Mouse (Mus musculus): ENCODE results near the gene Pla2g2c. TPM values are rescaled to one million over a fixed set of nuclear protein-coding genes. Genes with fewer than 3 reads are reported as not detected.

The Pla2g2c gene
- total RNA-seq, 1 experiment from 2014 or later = 0.24 TPM

DNA sequence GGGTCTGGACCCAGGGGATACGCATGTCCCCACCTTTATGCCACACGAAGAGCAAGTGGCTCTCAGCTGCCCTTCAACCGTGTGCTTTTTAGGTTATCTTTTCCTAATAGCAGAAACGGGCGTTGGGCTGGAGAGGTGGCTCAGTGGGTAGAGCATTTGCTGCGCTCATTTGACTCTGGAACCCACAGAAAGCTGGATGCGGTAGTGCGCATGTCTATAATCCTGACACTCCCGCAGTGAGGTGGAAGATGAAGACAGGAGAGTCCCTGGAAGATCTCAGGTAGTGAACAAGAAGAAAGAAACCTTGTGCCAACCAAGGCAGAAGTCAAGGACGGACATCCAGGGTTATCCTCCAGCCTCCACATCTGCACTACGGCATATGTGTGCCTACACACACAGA, 15.3 kb upstream of the Pla2g2c start:
- no peak for DNase-seq

DNA sequence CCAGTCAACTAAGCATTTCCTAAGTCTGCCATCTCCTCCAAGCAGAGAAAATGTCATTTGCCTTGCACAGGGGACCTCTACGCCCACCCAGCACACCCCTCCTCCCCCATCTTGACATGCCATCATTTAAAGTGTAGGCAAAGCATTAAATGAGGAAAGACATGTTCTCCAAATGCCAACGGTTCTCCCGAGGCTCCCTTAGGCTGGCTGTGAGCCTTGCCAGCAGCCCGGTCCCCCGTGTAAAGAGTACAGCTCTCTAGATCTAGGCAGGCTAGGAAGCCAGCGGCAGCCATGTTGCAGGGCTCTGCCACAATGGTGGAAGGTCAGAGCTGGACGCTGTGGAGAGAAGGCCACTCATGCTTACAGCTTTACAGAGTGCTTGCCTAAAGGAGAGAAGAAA, 14.6 kb upstream of the Pla2g2c start:
- DNase-seq = no peak

- peak; percentile 26 for DNase-seq
These were observed 14.0 kb upstream of the Pla2g2c start for GRCm38 (mm10) chr4:138710633-138711032.

DNA sequence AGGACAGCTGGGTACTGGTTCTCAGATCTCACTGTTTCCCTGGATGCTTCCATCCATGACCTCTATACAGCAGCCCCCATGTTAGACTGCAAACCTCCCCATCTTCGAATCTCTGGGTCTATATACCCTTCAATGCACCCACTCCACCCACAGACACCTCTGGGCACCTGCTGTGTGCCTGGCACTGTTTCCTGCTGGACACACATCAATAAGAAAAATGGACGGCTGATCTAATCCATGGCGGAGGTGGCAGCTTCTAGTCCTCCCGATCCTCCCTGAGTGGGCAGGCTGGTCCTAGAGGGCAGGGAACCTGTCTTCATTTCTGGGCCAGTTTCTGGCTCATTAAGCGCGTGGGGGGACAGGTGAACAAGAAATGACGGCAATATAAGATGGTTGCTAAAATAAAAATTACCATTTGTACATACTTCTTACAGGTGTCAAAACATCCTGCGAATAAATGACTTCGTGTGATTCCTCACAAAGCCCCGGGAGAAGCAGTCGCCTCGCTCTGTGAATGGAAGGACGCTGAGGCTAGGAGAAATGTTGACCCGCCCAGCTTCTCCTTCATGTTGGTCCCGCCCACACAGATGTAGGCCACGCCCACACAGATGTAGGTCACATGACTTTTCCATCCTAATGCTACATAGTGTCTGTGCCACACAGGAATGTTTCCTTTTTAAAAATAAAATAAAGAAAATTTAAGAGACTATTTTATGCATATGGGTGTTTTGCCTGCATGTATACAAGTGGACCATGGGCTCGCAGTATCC, 13.4 kb upstream of the Pla2g2c start:
- no peak for DNase-seq

- no peak for DNase-seq
These were observed 12.5 kb upstream of the Pla2g2c start for GRCm38 (mm10) chr4:138712096-138712495.

GRCm38 (mm10) chr4:138712621-138713020, 12.0 kb upstream of the Pla2g2c start:
- DNase-seq = no peak

DNA sequence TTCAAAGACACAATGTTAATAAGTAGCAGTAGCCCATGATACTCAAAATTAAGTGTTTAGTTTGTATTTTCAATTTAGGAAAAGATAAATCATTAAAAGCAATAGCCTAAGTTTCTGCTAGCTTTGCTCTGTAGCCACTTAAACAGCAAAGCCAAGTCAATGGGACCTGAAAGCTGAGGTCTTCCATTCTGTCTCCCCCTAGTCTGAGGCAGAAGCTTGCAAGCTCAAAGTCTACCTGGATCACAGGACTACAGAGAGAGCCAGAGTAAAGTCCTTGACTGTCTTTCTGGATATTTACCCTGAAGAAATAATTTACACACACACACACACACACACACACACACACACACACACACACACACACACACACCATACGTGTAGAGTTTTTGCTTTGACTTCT, 10.4 kb upstream of the Pla2g2c start:
- DNase-seq = no peak

DNA sequence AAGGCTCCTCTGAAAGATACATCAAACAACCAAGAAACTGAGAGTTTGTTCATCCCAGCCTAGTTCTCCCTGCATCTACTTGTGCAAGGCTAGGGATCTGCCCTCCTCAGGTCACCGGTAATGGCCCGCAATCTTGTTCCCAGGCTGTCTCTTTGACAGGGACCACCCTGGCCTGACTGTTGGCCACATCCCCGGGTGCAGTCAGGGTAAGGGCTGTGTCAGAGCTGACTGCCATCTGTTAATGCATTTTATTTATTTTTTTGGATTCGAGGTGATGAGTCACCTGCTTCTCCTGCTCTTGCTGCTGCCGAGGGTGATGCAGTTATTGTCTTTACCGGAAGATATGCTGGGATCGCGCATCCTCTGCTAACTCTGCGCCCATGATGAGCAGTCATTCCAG, 7.9 kb upstream of the Pla2g2c start:
- DNase-seq = no peak

- no peak for DNase-seq
These were observed 5.9 kb upstream of the Pla2g2c start for GRCm38 (mm10) chr4:138718586-138719263.

GRCm38 (mm10) chr4:138719264-138719596, 5.4 kb upstream of the Pla2g2c start:
- DNase-seq = no peak

DNA sequence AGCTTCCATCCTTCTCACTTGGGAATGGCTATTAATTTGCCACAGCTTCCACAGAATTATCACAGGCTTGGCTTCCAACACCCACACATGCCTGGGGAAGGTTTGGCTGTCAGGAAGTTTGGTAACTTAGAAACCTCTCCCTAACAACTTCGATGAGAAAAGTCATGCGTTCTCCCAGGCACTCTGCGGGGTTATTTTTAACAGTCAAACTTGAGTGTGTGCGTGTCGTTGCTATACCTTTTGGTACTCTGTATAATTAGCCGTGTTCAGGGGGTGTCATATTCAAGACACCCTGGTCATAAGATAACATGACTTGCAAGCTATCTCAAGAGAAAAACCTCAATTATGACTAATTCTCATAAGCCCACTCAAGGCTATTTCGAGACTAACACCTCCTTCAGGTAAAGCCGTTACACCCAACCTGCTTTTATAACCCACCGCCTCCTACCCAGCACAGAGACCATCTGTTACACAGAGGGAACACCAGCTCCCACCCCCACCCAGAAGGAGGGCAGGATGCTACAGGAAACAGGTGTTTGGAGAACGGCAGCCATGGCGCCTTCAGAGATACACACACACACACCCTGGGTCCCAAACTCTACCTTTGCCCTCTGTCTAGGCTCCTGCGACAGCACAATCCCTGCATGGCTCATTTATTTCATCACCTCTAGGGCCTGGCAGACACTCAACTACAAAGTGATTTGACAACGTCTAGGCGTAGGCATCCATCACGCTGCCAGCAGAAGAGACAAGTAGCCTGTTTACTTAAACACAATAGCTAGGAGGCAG, 905 bp upstream of the Pla2g2c start:
- no peak for DNase-seq

GRCm38 (mm10) chr4:138725127-138725461, 502 bp downstream of the Pla2g2c start:
- DNase-seq = peak; percentile 77

GRCm38 (mm10) chr4:138725751-138726150, 1.2 kb downstream of the Pla2g2c start:
- no peak for DNase-seq

DNA sequence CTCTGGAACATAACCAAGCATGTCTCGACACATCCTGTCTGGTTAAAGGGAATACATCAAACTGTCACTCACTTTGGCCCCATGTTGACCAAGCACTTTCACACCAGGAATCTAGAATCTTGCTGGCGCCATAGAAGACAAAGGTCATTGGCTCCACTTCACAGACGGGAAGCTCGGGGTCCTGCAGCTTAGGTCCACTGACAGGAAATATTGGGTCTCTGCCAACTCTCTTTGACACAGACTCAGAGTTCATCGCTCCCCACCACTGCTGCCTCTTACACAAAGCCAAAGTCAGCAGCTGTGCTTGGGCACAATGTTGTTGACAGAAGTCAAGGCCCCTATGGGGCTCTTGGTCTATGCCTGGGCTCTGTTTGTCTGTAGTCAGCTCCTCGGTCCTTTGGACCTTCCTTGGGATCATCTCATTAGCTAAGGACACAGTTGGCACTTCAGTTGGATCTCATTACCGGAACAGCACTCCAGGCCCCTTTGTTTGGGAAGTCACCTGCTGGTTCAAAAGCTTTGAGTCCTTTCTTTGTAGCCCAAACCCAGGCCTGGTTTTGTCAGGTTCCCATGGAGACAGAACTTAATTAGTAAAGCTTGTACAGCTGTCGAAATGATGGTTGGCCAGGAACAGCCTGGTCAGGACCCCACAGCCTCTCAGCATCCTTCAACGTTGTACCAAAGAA, 4.6 kb downstream of the Pla2g2c start:
- no peak for DNase-seq

- no peak for DNase-seq
These were observed 9.5 kb downstream of the Pla2g2c start for GRCm38 (mm10) chr4:138734105-138734504.

GRCm38 (mm10) chr4:138734863-138735262, 10.3 kb downstream of the Pla2g2c start:
- DNase-seq = no peak

GRCm38 (mm10) chr4:138737031-138737430, 12.4 kb downstream of the Pla2g2c start, which contains the start of gene Ubxn10:
Gene Ubxn10 (minus strand): TSS chr4:138737167.
- no peak for DNase-seq

DNA sequence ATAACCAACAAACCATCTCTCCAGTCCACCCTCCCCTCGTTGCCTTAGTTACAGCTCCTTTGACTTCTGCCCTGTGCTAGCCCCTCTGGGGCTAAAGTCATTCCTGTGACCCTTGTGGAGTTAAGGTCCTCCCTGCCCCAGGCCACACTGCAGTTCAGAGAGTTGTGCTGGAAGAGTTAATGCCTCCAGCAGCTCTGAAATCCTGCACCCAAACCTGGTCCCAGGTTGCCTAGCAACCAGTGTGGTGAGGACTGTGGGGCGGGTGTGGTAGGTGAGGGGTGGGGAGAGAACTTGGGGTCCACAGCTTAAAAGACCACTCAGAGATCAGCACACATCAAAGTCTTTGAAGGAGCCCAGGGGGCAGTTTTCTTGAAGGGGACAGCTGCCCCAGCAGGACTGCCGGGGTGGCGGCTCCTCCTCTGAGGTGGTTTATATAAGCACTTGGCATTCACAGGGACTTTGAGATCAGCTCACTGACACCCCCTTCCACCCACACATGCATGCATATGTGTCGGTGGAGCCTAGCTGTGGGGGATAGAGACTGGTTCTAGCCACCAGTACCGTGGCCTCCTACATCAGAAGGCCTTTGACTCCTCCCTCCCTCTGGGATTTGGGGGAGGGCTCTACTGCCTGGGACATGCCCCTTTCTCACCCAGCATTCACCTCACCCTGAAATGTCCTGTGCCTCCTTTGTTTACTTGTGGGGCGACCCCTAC, 14.7 kb downstream of the Pla2g2c start:
- no peak for DNase-seq

GRCm38 (mm10) chr4:138745884-138746283, 21.3 kb downstream of the Pla2g2c start:
- no peak for DNase-seq

DNA sequence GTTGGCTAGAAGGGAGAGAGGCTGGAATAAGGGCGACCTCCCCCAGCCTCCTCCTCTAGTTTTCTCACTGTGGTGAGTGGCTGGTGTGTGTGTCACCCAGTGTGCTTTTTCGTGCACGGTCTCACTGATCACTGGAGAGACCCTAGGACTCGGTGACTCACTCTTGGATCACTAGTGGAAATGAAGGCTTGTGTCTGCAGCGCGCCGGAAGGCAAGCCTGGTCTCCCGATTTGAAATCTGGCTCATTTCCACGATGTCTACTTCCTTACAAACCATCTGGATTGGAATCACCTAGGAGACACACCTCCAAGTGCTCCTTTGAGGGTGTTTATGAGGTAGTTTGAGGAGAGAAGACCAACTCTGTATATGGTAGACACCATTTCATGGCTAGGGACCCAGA, 22.3 kb downstream of the Pla2g2c start:
- DNase-seq = no peak

DNA sequence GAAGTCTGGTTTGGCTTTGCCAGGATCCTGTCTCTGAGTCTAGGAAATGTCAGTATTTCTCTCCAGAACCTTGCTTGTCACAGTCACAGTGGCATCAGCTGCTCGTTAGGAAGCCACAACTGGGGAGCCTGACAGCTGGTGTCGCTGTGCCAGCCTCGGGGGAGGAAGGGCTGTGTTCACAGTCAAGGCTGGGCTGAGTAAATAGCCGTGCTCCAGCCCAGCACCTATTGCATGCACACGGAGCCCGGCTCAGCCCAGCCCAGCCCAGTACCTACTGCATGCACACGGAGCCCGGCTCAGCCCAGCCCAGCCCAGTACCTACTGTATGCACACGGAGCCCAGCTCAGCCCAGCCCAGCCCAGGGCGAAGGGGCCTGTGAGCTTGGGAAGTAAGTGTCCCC, 23.3 kb downstream of the Pla2g2c start:
- peak; percentile 33 for DNase-seq
